Mouse (Mus musculus) liver, adult 2 months (tissue): ENCODE data around the gene Iqcf3. TPM values are rescaled to one million over a fixed set of nuclear protein-coding genes. Genes with fewer than 3 reads are reported as not detected.
A peak's percentile ranks its signal among the peaks of the same experiment; 100 is the strongest.

ENCODE experiments used
- DNase-seq: peaks from one replicate; pipeline ENCODE4 v3.0.0-alpha.2; 2011; ENCODE audit warnings: low read depth, low spot score; ENCODE audit errors: extremely low read depth
- H3K27ac ChIP-seq: fragments of 200-500 bp; replicated peaks from 2 replicates; pipeline ENCODE4 v1.5.1; 2012; ENCODE audit warnings: low read depth, mild to moderate bottlenecking, control low read depth, inconsistent platforms, low read length; ENCODE audit not compliant: insufficient read depth
- H3K27me3 ChIP-seq: fragments of 200-500 bp; 2 replicates; pipeline ENCODE4 v1.6.1; 2012; ENCODE audit warnings: mild to moderate bottlenecking, moderate library complexity, low read length, inconsistent platforms; ENCODE audit not compliant: control insufficient read depth, insufficient read depth
- H3K36me3 ChIP-seq: fragments of 200-500 bp; 2 replicates; pipeline ENCODE4 v1.6.1; 2012; ENCODE audit warnings: low read length, inconsistent platforms; ENCODE audit not compliant: control insufficient read depth, insufficient read depth
- H3K4me1 ChIP-seq: fragments of 200-500 bp; 2 replicates; pipeline ENCODE4 v1.6.1; 2011; ENCODE audit warnings: low read length; ENCODE audit not compliant: control insufficient read depth, insufficient read depth
- H3K4me3 ChIP-seq: fragments of 200-500 bp; 2 replicates; pipeline ENCODE4 v1.5.1; 2011; ENCODE audit warnings: low read depth, mild to moderate bottlenecking, control low read depth, low read length, moderate library complexity; ENCODE audit not compliant: insufficient read depth
- H3K79me2 ChIP-seq: fragments of 200-500 bp; 2 replicates; pipeline ENCODE4 v1.6.1; 2012; ENCODE audit warnings: inconsistent platforms, mild to moderate bottlenecking, low read length, moderate library complexity; ENCODE audit not compliant: control insufficient read depth, insufficient read depth
- H3K9ac ChIP-seq: fragments of 200-500 bp; 2 replicates; pipeline ENCODE4 v1.6.1; 2012; ENCODE audit warnings: low read depth, mild to moderate bottlenecking, control low read depth, inconsistent platforms, low read length
- CTCF ChIP-seq: fragments of 200-500 bp; IDR thresholded peaks from 2 replicates; pipeline ENCODE4 v1.5.1; 2011; ENCODE audit warnings: low read depth, low read length, control low read depth
- POLR2A ChIP-seq: fragments of 200-500 bp; IDR thresholded peaks from 2 replicates; pipeline ENCODE4 v1.6.1; 2011; ENCODE audit warnings: low read length, control low read depth; ENCODE audit not compliant: insufficient read depth; ENCODE audit errors: extremely low read depth
- WGBS: fragments of 180-500 bp; shearing (Covaris S2); methylation state at CpG from one replicate; pipeline ENCODE4 v1.1.7; 2018; 5-methylcytosine and 5-hydroxymethylcytosine counted together
- polyA plus RNA-seq: library from polyadenylated mRNA; depleted of rRNA; stranded (reverse); fragments of >200 nt; gene quantifications from 2 replicates; pipeline ENCODE4 v1.2.3, GENCODE M21; 2012
- total RNA-seq: library from RNA; depleted of rRNA; stranded (reverse); fragments of >200 nt; gene quantifications from 2 replicates; pipeline ENCODE4 v1.2.3, GENCODE M21; 2014

Iqcf3 gene
- total and polyA plus RNA-seq, 2 experiments: not detected

DNA sequence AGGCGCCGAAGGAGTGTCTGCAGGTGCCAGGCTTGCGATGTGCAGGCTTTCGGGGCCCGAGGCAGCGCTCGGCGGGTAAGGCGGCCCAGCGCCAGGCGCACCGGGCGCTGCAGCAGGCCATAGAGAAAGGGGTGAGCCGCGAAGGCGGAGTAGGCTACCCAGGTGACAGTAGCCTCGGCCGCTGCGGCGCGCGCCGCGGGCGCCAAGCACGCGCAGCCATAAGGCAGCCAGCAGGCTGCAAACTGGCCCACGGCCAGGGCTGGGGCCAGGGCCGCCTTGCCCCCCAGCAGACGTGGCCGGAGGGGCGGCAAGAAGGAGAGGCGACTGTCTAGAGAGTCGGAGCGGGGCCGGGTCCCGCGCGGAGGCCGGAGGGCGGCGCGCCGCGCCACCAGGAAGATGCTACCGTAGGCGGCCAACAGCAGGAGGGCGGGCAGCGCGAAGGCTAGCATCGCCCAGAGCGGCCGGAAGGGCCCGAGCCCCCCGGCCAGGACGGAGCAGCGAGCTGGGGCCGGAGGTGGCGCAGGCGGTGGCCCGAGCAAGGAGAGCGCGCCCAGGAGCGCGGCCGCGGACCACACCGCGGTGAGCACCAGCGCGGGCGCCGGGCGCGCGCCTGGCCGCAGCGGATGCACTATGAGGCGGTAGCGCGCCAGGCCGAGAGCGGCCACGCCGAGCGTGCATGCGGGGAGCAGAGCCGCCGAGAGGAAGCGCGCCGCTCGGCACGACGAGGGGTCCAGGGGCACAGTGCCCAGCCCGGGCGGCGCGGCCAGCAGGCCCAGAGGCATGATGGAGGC is 96.5 kb downstream of the Iqcf3 start:
- H3K27me3 ChIP-seq: no peaks in the 10 kb centered on the region
- no peaks in the 10 kb centered on the region for H3K79me2 ChIP-seq
- H3K9ac ChIP-seq: peak overlapping the region; percentile 37; the same call in 1 of the 2 replicates
- no peak overlapping the region for H3K27ac ChIP-seq
- H3K4me3 ChIP-seq: peak overlapping the region; percentile 42; the same call in 1 of the 2 replicates
- DNase-seq: no peak
- TF ChIP-seq CTCF: no peak
- no peak for TF ChIP-seq POLR2A
- 5% methylated on average over 97 of the region's 99 CpGs for WGBS
- H3K4me1 ChIP-seq: peaks cover 2% of the 10 kb centered on the region; the same call in 1 of the 2 replicates
- H3K36me3 ChIP-seq: no peaks in the 10 kb centered on the region; the same call in 1 of the 2 replicates

DNA sequence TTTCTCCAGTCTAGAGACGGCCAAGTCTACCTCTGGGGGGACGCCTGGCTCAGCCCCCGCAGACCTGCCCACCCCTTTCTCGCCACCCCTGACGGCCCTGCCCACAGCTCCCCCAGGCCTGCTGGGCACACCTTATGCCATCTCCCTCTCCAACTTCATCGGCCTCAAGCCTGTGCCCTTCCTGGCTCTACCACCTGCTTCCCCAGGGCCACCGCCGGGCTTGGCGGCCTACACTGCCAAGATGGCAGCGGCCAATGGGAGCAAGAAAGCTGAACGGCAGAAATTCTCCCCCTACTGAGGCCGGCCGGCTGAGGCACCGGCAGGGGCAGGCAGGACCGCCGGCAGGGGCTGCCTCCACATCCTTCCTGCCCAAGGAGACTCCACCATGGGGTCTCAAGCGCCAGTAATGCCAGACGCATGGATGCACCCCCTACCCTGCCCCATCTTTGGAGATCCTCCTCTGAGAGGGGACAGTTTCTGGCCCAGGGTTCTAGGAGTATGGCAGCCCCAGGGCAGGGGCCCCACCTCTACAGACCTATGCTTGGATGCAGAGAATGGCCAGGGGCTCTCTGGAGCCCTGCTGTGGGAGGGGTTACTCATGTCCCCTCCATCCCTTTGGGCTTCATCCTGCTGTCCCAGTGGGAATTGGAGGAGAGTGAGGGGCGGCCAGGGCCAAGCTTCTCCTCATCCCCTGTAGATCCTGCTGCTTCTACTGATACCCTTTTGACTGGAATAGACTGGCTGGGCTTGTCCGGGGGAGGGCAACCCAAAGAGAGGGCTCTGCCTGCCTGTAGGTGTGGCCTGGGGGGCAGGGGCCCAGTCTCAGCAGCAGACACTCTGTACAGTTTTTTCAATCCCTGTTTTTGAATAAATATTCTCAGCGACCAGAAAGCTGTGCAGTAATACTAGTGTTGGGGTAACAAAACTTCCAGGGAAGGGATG is 98.0 kb downstream of the Iqcf3 start:
- no peaks in the 10 kb centered on the region for H3K4me1 ChIP-seq
- H3K79me2 ChIP-seq: no peaks in the 10 kb centered on the region
- no peak overlapping the region for H3K9ac ChIP-seq
- 95% methylated on average over 21 of the region's 21 CpGs for WGBS
- H3K27me3 ChIP-seq: no peaks in the 10 kb centered on the region
- no peak overlapping the region for H3K4me3 ChIP-seq
- H3K27ac ChIP-seq: no peak overlapping the region
- TF ChIP-seq POLR2A (no peak), CTCF (no peak)
- H3K36me3 ChIP-seq: no peaks in the 10 kb centered on the region; the same call in 1 of the 2 replicates
- no peak for DNase-seq

DNA sequence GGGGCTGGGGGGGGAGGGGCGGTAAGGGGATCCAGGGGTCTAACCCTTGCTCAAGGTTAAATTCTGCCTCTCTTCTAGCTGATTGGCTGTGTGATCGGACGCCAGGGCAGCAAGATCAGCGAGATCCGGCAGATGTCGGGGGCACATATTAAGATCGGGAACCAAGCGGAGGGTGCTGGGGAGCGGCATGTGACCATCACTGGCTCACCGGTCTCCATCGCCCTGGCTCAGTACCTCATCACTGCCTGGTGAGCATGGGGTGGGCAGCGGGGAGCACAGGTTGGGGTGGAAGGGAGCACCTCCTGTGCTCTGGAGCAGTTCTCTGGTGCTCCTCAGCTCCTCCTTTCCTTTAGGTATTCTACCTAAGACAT is 99.0 kb downstream of the Iqcf3 start:
- H3K4me3 ChIP-seq: no peak overlapping the region
- H3K27ac ChIP-seq: no peak overlapping the region
- H3K79me2 ChIP-seq: no peaks in the 10 kb centered on the region
- TF ChIP-seq POLR2A (no peak), CTCF (no peak)
- H3K9ac ChIP-seq: no peak overlapping the region
- no peaks in the 10 kb centered on the region; the same call in 1 of the 2 replicates for H3K36me3 ChIP-seq
- H3K4me1 ChIP-seq: no peaks in the 10 kb centered on the region
- DNase-seq: no peak
- H3K27me3 ChIP-seq: no peaks in the 10 kb centered on the region
- WGBS: 97% methylated on average over 12 of the region's 12 CpGs

DNA sequence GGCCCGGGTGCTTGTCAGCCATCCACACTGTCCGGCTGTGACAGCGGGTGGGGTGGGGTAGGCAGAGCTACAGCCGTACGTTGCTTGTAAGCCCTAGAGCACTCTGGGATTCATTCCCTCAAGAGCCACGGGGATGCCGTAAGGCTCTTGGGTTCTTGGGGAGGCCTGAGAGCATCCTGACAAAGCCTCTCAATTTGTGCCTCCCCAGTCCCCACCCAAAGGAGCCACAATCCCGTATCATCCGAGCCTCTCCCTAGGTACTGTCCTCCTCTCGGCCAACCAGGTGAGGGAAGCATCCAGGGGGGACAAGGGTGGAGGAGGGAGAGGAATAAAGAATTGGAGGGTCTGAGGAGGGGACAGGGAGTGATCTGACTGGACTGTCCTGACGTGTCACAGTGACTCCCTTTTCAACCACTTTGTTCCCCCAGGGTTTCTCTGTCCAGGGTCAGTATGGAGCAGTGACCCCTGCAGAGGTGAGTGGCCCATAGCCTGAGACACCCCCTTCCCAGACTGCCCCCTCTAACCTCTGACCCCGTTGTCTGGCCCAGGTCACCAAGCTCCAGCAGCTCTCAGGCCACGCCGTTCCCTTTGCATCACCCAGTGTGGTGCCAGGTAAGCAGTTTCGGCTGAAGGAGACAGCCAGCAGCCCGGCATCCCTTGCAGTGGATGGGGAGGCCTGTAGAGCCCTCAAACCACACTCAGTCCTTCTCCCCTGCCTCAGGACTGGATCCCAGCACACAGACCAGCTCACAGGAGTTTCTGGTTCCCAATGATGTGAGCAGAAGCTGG is 99.6 kb downstream of the Iqcf3 start:
- H3K27ac ChIP-seq: no peak overlapping the region
- no peaks in the 10 kb centered on the region for H3K4me1 ChIP-seq
- TF ChIP-seq POLR2A (no peak), CTCF (no peak)
- no peak overlapping the region for H3K9ac ChIP-seq
- 92% methylated on average over 16 of the region's 16 CpGs for WGBS
- DNase-seq: no peak
- no peaks in the 10 kb centered on the region for H3K27me3 ChIP-seq
- H3K4me3 ChIP-seq: no peak overlapping the region
- H3K79me2 ChIP-seq: no peaks in the 10 kb centered on the region
- H3K36me3 ChIP-seq: no peaks in the 10 kb centered on the region; the same call in 1 of the 2 replicates

DNA sequence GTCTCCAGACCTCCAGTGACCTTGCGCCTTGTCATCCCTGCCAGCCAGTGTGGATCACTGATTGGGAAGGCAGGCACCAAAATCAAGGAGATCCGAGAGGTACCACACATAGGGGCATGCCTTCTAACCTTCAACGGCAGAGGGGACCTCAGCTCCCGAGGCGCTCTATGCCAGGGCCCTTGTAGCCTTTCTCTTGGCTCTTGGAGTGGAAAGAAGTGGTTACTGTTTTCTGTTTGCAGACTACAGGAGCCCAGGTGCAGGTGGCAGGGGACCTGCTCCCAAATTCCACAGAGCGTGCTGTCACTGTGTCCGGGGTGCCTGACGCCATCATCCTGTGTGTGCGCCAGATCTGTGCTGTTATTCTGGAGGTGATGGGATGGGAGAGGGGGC is 100.4 kb downstream of the Iqcf3 start:
- no peak overlapping the region for H3K27ac ChIP-seq
- H3K4me1 ChIP-seq: no peaks in the 10 kb centered on the region
- DNase-seq: no peak
- 94% methylated on average over 9 of the region's 9 CpGs for WGBS
- H3K4me3 ChIP-seq: no peak overlapping the region
- TF ChIP-seq POLR2A (no peak), CTCF (no peak)
- H3K79me2 ChIP-seq: no peaks in the 10 kb centered on the region
- no peaks in the 10 kb centered on the region for H3K27me3 ChIP-seq
- H3K9ac ChIP-seq: no peak overlapping the region
- no peaks in the 10 kb centered on the region; the same call in 1 of the 2 replicates for H3K36me3 ChIP-seq
